Mouse (Mus musculus) gastrocnemius, adult 8-10 months (tissue): ENCODE data around the gene Plcd3. TPM values are rescaled to one million over a fixed set of nuclear protein-coding genes. Genes with fewer than 3 reads are reported as not detected.

Experiments used
- DNase-seq, 2 experiments: peaks; one replicate each; pipeline ENCODE4 v3.0.0; 2022; ENCODE audit warnings: low spot score in 2 of 2
- total RNA-seq, 4 experiments: library from RNA; stranded (reverse); gene quantifications; 2 replicates each; pipeline ENCODE4 v1.2.4; 2022

The Plcd3 gene
- total RNA-seq, 4 experiments from 2014 or later: 5.0 to 5.9 (median 5.5) TPM

GRCm38 (mm10) chr11:103118866-103119265 is 17.4 kb upstream of the Plcd3 start:
- no peak for DNase-seq

- DNase-seq: no peak
Observed at GRCm38 (mm10) chr11:103117591-103118009, 16.1 kb upstream of the Plcd3 start.

GRCm38 (mm10) chr11:103116959-103117590 is 15.6 kb upstream of the Plcd3 start:
- peak; percentile 65 to 68 for DNase-seq

GRCm38 (mm10) chr11:103116008-103116818 is 14.8 kb upstream of the Plcd3 start, which contains the start of gene Hexim1:
Gene Hexim1 (plus strand): TSS chr11:103116231.
- DNase-seq: peak; percentile 99 to 100

GRCm38 (mm10) chr11:103115163-103116007 is 13.9 kb upstream of the Plcd3 start:
- DNase-seq: peak; percentile 65 to 77

- DNase-seq: no peak
Observed at GRCm38 (mm10) chr11:103114270-103114943, 12.9 kb upstream of the Plcd3 start.

GRCm38 (mm10) chr11:103113771-103114170 is 12.3 kb upstream of the Plcd3 start:
- DNase-seq: no peak

GRCm38 (mm10) chr11:103113005-103113404 is 11.5 kb upstream of the Plcd3 start:
- DNase-seq: no peak

- DNase-seq: no peak
Observed at GRCm38 (mm10) chr11:103112552-103112912, 11.1 kb upstream of the Plcd3 start.

- DNase-seq: peak; percentile 72 to 86
Observed at GRCm38 (mm10) chr11:103111881-103112551, 10.6 kb upstream of the Plcd3 start.

- DNase-seq: no peak
Observed at GRCm38 (mm10) chr11:103111301-103111700, 9.8 kb upstream of the Plcd3 start.

GRCm38 (mm10) chr11:103106386-103106785 is 4.9 kb upstream of the Plcd3 start:
- no peak for DNase-seq

GRCm38 (mm10) chr11:103105810-103106209 is 4.4 kb upstream of the Plcd3 start:
- no peak for DNase-seq

GRCm38 (mm10) chr11:103105180-103105725 is 3.8 kb upstream of the Plcd3 start:
- DNase-seq: no peak

- DNase-seq: no peak
Observed at GRCm38 (mm10) chr11:103104469-103104868, 3.0 kb upstream of the Plcd3 start.

- no peak for DNase-seq
Observed at GRCm38 (mm10) chr11:103103621-103104020, 2.2 kb upstream of the Plcd3 start.

- DNase-seq: peak; percentile 96 to 97
Observed at GRCm38 (mm10) chr11:103102725-103103349, 1.4 kb upstream of the Plcd3 start.

GRCm38 (mm10) chr11:103101866-103102501 is 526 bp upstream of the Plcd3 start:
- DNase-seq: peak; percentile 69 to 70

- no peak for DNase-seq
Observed at GRCm38 (mm10) chr11:103100361-103100760, 1.1 kb downstream of the Plcd3 start.
